Mouse (Mus musculus) CH12.LX (cell line): ENCODE measurements at regions not wholly inside any gene's neighbourhood (a gene's known extent, or its start where the extent isn't known, plus 50 kb on each side); places are given as distances from the start of the nearest gene placed in this dataset.

ENCODE experiments used
- DNase-seq: peaks from one replicate; pipeline ENCODE4 v3.0.0-alpha.2; 2013; ENCODE audit errors: extremely low read depth
- H3K27ac ChIP-seq: 2 replicates; pipeline ENCODE4 v1.5.1; 2012; ENCODE audit warnings: low read depth, mild to moderate bottlenecking, control low read depth, moderate library complexity; ENCODE audit not compliant: insufficient read depth
- H3K27me3 ChIP-seq: replicated peaks from 2 replicates; pipeline ENCODE3; 2012; ENCODE audit warnings: inconsistent platforms
- H3K36me3 ChIP-seq, 2 experiments: replicated peaks in 1 of 2; 2 replicates each; pipeline versions ENCODE3 to v1.6.1; 2012; ENCODE audit warnings: inconsistent platforms in 1 of 2, low read length in 1 of 2, mild to moderate bottlenecking in 1 of 2, mixed read lengths in 1 of 2, moderate library complexity in 1 of 2; ENCODE audit not compliant: control insufficient read depth in 1 of 2, insufficient read depth in 1 of 2
- H3K4me1 ChIP-seq, 2 experiments: 2 replicates each; pipeline ENCODE4 v1.6.1; 2012; ENCODE audit warnings: inconsistent platforms in 1 of 2, moderate library complexity in 1 of 2; ENCODE audit not compliant: insufficient read depth in 2 of 2, control insufficient read depth in 1 of 2
- H3K4me2 ChIP-seq: 2 replicates; pipeline ENCODE4 v1.6.1; 2012; ENCODE audit warnings: low read depth, mild to moderate bottlenecking, control low read depth; ENCODE audit not compliant: poor library complexity, insufficient read depth, severe bottlenecking
- H3K4me3 ChIP-seq, 3 experiments: fragments of 150-350 bp in 1 of 3; sonication (generic) in 1 of 3; replicated peaks in 1 of 3; 2 replicates each; pipeline versions ENCODE3 to v1.5.1; 2011 to 2012; ENCODE audit warnings: low read depth in 2 of 3, low read length in 2 of 3, mild to moderate bottlenecking in 2 of 3, moderate library complexity in 2 of 3, control low read depth in 1 of 3, improper control_type of control experiment in 1 of 3, inconsistent platforms in 1 of 3, mixed read lengths in 1 of 3; ENCODE audit not compliant: poor library complexity in 1 of 3
- H3K79me2 ChIP-seq: replicated peaks from 2 replicates; pipeline ENCODE4 v1.6.1; 2012; ENCODE audit warnings: mild to moderate bottlenecking, moderate library complexity; ENCODE audit not compliant: control insufficient read depth, poor library complexity, insufficient read depth, severe bottlenecking; ENCODE audit errors: extremely low read depth
- H3K9ac ChIP-seq: 2 replicates; pipeline ENCODE4 v1.6.1; 2012; ENCODE audit warnings: low read depth, mild to moderate bottlenecking, control low read depth, moderate library complexity; ENCODE audit not compliant: insufficient read depth
- H3K9me3 ChIP-seq: replicated peaks from 2 replicates; pipeline ENCODE3; 2012; ENCODE audit warnings: low read length, inconsistent platforms, mixed read lengths
- CTCF ChIP-seq, 2 experiments: IDR thresholded peaks in 1 of 2; conservative IDR thresholded peaks in 1 of 2; 2 replicates each; pipeline ENCODE4 v1.5.1; 2011 to 2012; ENCODE audit warnings: low read depth in 2 of 2, low read length in 2 of 2, improper control_type of control experiment in 1 of 2, inconsistent platforms in 1 of 2, mild to moderate bottlenecking in 1 of 2, moderate library complexity in 1 of 2
- ELF1 ChIP-seq: IDR thresholded peaks from 2 replicates; pipeline ENCODE4 v1.6.1; 2014; ENCODE audit warnings: low read depth, mild to moderate bottlenecking, inconsistent platforms, low read length, improper control_type of control experiment
- EP300 ChIP-seq: IDR thresholded peaks from 2 replicates; pipeline ENCODE4 v1.6.1; 2011; ENCODE audit warnings: low read length, improper control_type of control experiment
- ETS1 ChIP-seq: conservative IDR thresholded peaks from 2 replicates; pipeline ENCODE4 v1.6.1; 2012; ENCODE audit warnings: low read depth, mild to moderate bottlenecking, inconsistent platforms, low read length, improper control_type of control experiment, moderate library complexity
- IRF4 ChIP-seq: IDR thresholded peaks from 2 replicates; pipeline ENCODE4 v1.6.1; 2014; ENCODE audit warnings: low read depth, mild to moderate bottlenecking, inconsistent platforms, low read length, improper control_type of control experiment
- JUN ChIP-seq: IDR thresholded peaks from 2 replicates; pipeline ENCODE4 v1.6.1; 2011; ENCODE audit warnings: low read depth, mild to moderate bottlenecking, low read length, improper control_type of control experiment, moderate library complexity; ENCODE audit not compliant: insufficient read depth
- JUND ChIP-seq: conservative IDR thresholded peaks from 2 replicates; pipeline ENCODE4 v1.6.1; 2011; ENCODE audit warnings: low read depth, low read length, improper control_type of control experiment
- MAFK ChIP-seq: IDR thresholded peaks from 2 replicates; pipeline ENCODE4 v1.6.1; 2011; ENCODE audit warnings: low read length, improper control_type of control experiment; ENCODE audit not compliant: insufficient replicate concordance
- MAX ChIP-seq: IDR thresholded peaks from 2 replicates; pipeline ENCODE4 v1.6.1; 2011; ENCODE audit warnings: low read length, improper control_type of control experiment
- MEF2A ChIP-seq: IDR thresholded peaks from 2 replicates; pipeline ENCODE4 v1.6.1; 2014; ENCODE audit warnings: low read depth, mild to moderate bottlenecking, inconsistent platforms, low read length, improper control_type of control experiment, borderline replicate concordance
- MXI1 ChIP-seq: IDR thresholded peaks from 2 replicates; pipeline ENCODE4 v1.6.1; 2011; ENCODE audit warnings: mild to moderate bottlenecking, low read depth, low read length, improper control_type of control experiment
- MYC ChIP-seq: IDR thresholded peaks from 2 replicates; pipeline ENCODE4 v1.6.1; 2011; ENCODE audit warnings: low read depth, mild to moderate bottlenecking, improper control_type of control experiment, low read length
- NELFE ChIP-seq: IDR thresholded peaks from 2 replicates; pipeline ENCODE4 v1.6.1; 2011; ENCODE audit warnings: low read depth, low read length, improper control_type of control experiment
- NRF1 ChIP-seq: IDR thresholded peaks from 2 replicates; pipeline ENCODE4 v1.6.1; 2014; ENCODE audit warnings: low read depth, mild to moderate bottlenecking, inconsistent platforms, low read length, improper control_type of control experiment, moderate library complexity
- PAX5 ChIP-seq: IDR thresholded peaks from 2 replicates; pipeline ENCODE4 v1.6.1; 2012; ENCODE audit warnings: low read length, inconsistent platforms, mixed read lengths
- POLR2A ChIP-seq: IDR thresholded peaks from 2 replicates; pipeline ENCODE4 v1.6.1; 2011; ENCODE audit warnings: low read depth, mild to moderate bottlenecking, improper control_type of control experiment, low read length
- RAD21 ChIP-seq: IDR thresholded peaks from 2 replicates; pipeline ENCODE4 v1.6.1; 2011; ENCODE audit warnings: low read depth, mild to moderate bottlenecking, low read length, improper control_type of control experiment, moderate library complexity
- SIN3A ChIP-seq: IDR thresholded peaks from 2 replicates; pipeline ENCODE4 v1.6.1; 2012; ENCODE audit warnings: low read length, improper control_type of control experiment, inconsistent platforms
- SMC3 ChIP-seq: IDR thresholded peaks from 2 replicates; pipeline ENCODE4 v1.6.1; 2011; ENCODE audit warnings: low read depth, low read length, improper control_type of control experiment
- TBP ChIP-seq: conservative IDR thresholded peaks from 2 replicates; pipeline ENCODE4 v1.6.1; 2011; ENCODE audit warnings: low read depth, low read length, improper control_type of control experiment
- TCF12 ChIP-seq: IDR thresholded peaks from 2 replicates; pipeline ENCODE4 v1.6.1; 2014; ENCODE audit warnings: low read depth, mild to moderate bottlenecking, inconsistent platforms, low read length, improper control_type of control experiment
- USF1 ChIP-seq: IDR thresholded peaks from 2 replicates; pipeline ENCODE4 v1.6.1; 2014; ENCODE audit warnings: low read depth, mild to moderate bottlenecking, inconsistent platforms, low read length, improper control_type of control experiment
- USF2 ChIP-seq: conservative IDR thresholded peaks from 2 replicates; pipeline ENCODE4 v1.6.1; 2011; ENCODE audit warnings: low read depth, low read length, improper control_type of control experiment
- ZKSCAN1 ChIP-seq: IDR thresholded peaks from 2 replicates; pipeline ENCODE4 v1.6.1; 2012; ENCODE audit warnings: low read depth, inconsistent platforms, low read length, improper control_type of control experiment, borderline replicate concordance
- ZMIZ1 ChIP-seq: IDR thresholded peaks from 2 replicates; pipeline ENCODE4 v1.6.1; 2012; ENCODE audit warnings: low read depth, mild to moderate bottlenecking, inconsistent platforms, low read length, improper control_type of control experiment
- ZNF384 ChIP-seq: IDR thresholded peaks from 2 replicates; pipeline ENCODE4 v1.6.1; 2012; ENCODE audit warnings: low read depth, low read length, improper control_type of control experiment, inconsistent platforms
- dilution Hi-C: fragments of 300-500 bp; cut with MboI; formaldehyde crosslinking; loops from 2 replicates; pipeline ENCODE4 v1.14.3; 2020; ENCODE audit warnings: low sequenced_read_pairs; ENCODE audit not compliant: extremely low pct_unique_long_range_greater_than_20kb, extremely low pct_ligation_motif_present
- in situ Hi-C: fragments of 300-500 bp; cut with MboI; formaldehyde crosslinking; loops from 3 replicates; pipeline ENCODE4 v1.14.3; 2019; ENCODE audit warnings: low sequenced_read_pairs, low pct_ligation_motif_present, low pct_unique_long_range_greater_than_20kb, mixed read lengths

- no peaks in the 10 kb centered on the region for H3K4me1 ChIP-seq
- dilution Hi-C loops: no loop called here
- TF ChIP-seq ELF1 (no peak), SMC3 (no peak), MXI1 (no peak), JUN (no peak), MAX (no peak), IRF4 (no peak), NRF1 (no peak), SIN3A (no peak), MEF2A (no peak), ZNF384 (no peak), RAD21 (no peak), MAFK (no peak), JUND (no peak)
- no peaks in the 10 kb centered on the region for H3K36me3 ChIP-seq
- in situ Hi-C loops: no loop called here
- H3K4me2 ChIP-seq: no peak overlapping the region
- DNase-seq: no peak
- H3K27ac ChIP-seq: no peak overlapping the region
- H3K9ac ChIP-seq: no peak overlapping the region
- no peaks in the 10 kb centered on the region for H3K79me2 ChIP-seq
- H3K4me3 ChIP-seq: no peak overlapping the region
- peaks cover 32% of the 10 kb centered on the region for H3K9me3 ChIP-seq
- no peaks in the 10 kb centered on the region for H3K27me3 ChIP-seq
These were observed 323.2 kb downstream of the Isl1 start for GRCm38 (mm10) chr13:115986282-115986681.

- dilution Hi-C loops: no loop called here
- Histone ChIP-seq H3K9me3 (peaks cover 32% of the 10 kb centered on the region), H3K79me2 (no peaks in the 10 kb centered on the region), H3K4me1 (no peaks in the 10 kb centered on the region), H3K4me2 (no peak overlapping the region), H3K27ac (no peak overlapping the region), H3K4me3 (no peak overlapping the region), H3K27me3 (no peaks in the 10 kb centered on the region), H3K36me3 (no peaks in the 10 kb centered on the region), H3K9ac (no peak overlapping the region)
- TF ChIP-seq ZNF384 (no peak), ZKSCAN1 (no peak), EP300 (no peak), POLR2A (no peak), USF1 (no peak), NELFE (no peak), IRF4 (no peak), TCF12 (no peak), TBP (no peak), JUND (no peak), RAD21 (no peak), NRF1 (no peak), ZMIZ1 (no peak), ETS1 (no peak), PAX5 (no peak), ELF1 (no peak), CTCF (conservative IDR thresholded peaks at IDR 0.05 in 1 of 2, IDR thresholded peaks at IDR 0.05 in 1 of 2; ENCODE audit: low read depth in 2 of 2, low read length in 2 of 2) (no peak), MYC (no peak), USF2 (no peak)
- no peak for DNase-seq
- in situ Hi-C loops: no loop called here
These were observed 323.8 kb downstream of the Isl1 start for GRCm38 (mm10) chr13:115985715-115986114.
